Mouse (Mus musculus): ENCODE results near the gene Plppr5. TPM values are rescaled to one million over a fixed set of nuclear protein-coding genes. Genes with fewer than 3 reads are reported as not detected.

Gene Plppr5
- 8.4 and 8.8 TPM in 2 replicates for polyA plus RNA-seq (2015; fragmentation: Nextera tagmentation; extraction: Ambion mirVana)

DNA sequence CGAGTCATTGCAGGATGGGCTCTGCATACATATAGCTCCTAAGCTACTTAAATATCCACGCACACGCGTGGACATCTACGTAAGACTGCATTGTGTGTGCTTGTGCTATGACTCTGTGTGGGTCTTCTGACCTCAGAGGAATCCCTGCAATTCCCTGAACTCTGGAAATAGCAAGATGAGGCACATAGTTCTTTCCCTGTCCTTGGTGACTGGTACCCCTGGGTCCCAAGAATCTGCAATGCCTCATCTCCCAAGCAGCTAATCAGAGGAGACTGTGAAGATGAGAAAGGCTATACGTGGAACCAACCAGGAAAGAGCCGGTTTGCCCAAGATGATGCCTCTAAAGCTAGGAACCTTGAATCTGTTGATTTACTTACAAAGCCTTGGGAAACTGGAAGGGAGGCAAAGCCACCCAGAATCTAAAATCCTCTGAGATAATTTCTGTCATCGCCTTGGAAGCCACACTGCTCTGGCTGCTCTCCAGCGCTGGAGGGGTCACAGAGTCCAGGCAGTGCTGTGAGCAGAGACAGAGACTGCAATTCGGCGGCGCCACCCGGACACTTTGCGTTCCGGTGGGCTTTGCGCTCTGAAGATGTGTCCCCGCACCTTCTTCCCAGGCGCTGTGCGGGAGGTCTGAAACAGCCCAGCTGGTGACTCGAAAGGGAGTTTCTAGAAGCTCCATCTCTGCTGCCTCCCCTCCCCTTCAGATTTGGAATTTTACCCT, at the start of gene Plppr5:
Plppr5 (plus strand) TSS at position 308 of the 724 bp plus-strand sequence.
- Histone ChIP-seq H3K4me2 (ENCODE audit: low read length) (peak within 1 kb of the TSS; percentile 80), H3K36me3 (ENCODE audit: control insufficient read depth, insufficient read depth, low read length) (no peaks in the 10 kb centered on the region), H3K9me3 (ENCODE audit: control insufficient read depth, low read length) (no peaks in the 10 kb centered on the region), H3K4me3 (ENCODE audit: low read length) (peak within 1 kb of the TSS; percentile 80), H3K27ac (ENCODE audit: low read depth, low read length) (peak within 1 kb of the TSS; percentile 89), H3K27me3 (replicated peaks; ENCODE audit: control insufficient read depth, insufficient read depth, low read length) (no peaks in the 10 kb centered on the region), H3K4me1 (ENCODE audit: control insufficient read depth, insufficient read depth, low read depth, low read length) (no peaks in the 10 kb centered on the region; the same call in none of the 2 replicates), H3K9ac (ENCODE audit: low read depth, low read length) (peak within 1 kb of the TSS; percentile 85)
- WGBS = 28% methylated on average over 15 of the region's 20 CpGs
- peak; percentile 77 for ATAC-seq

DNA sequence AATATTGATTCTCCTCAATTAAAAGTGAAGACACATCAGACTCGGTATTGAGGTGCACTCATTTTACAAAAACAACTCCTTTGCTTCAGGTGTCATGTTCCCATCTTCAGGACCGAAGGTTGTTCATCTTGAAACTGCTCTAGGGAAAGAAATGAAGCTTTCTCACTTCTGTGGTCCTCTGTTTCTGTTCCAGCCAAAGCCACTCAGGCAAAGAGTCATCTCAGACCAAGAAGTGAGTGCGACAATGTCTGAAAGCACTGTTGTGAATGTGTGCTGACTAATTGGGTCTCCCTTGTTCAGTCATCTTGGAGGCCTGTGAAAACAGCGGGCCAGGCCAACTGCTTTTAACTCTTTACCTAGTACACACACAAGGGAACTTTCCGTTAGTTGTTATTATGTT, 24.7 kb upstream of the Plppr5 start:
- Histone ChIP-seq H3K4me1 (ENCODE audit: control insufficient read depth, insufficient read depth, low read depth, low read length) (no peaks in the 10 kb centered on the region), H3K4me2 (ENCODE audit: low read length) (no peak overlapping the region), H3K9me3 (ENCODE audit: control insufficient read depth, low read length) (no peaks in the 10 kb centered on the region), H3K9ac (ENCODE audit: low read depth, low read length) (no peak overlapping the region), H3K27ac (ENCODE audit: low read depth, low read length) (no peak overlapping the region), H3K4me3 (ENCODE audit: low read length) (no peak overlapping the region), H3K27me3 (replicated peaks; ENCODE audit: control insufficient read depth, insufficient read depth, low read length) (no peaks in the 10 kb centered on the region), H3K36me3 (ENCODE audit: control insufficient read depth, insufficient read depth, low read length) (no peaks in the 10 kb centered on the region)
- WGBS = 83% methylated on average over 5 of the region's 5 CpGs
- ATAC-seq = no peak

DNA sequence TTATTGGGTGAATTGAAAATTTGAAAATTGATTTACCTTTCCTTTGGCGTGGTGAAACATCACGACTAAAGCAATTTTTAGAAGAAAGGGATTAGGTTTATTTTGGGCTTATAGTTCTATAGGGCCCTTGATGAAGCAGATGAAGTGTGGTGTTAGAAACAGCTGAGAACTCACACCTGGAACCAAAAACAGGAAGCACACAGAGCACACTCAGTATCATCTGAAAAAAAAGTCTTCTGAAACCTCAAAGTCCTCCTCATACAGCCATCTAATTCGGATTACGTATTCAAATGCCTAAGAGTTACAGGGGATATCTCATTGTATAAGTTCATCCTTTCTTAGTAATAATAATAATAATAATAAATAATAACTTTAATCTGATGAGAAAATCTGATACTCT, 24.1 kb upstream of the Plppr5 start:
- WGBS = 96% methylated on average over 4 of the region's 4 CpGs
- Histone ChIP-seq H3K27me3 (replicated peaks; ENCODE audit: control insufficient read depth, insufficient read depth, low read length) (no peaks in the 10 kb centered on the region), H3K4me3 (ENCODE audit: low read length) (no peak overlapping the region), H3K4me1 (ENCODE audit: control insufficient read depth, insufficient read depth, low read depth, low read length) (no peaks in the 10 kb centered on the region), H3K9me3 (ENCODE audit: control insufficient read depth, low read length) (no peaks in the 10 kb centered on the region), H3K4me2 (ENCODE audit: low read length) (no peak overlapping the region), H3K36me3 (ENCODE audit: control insufficient read depth, insufficient read depth, low read length) (no peaks in the 10 kb centered on the region), H3K27ac (ENCODE audit: low read depth, low read length) (no peak overlapping the region), H3K9ac (ENCODE audit: low read depth, low read length) (no peak overlapping the region)
- ATAC-seq = no peak

DNA sequence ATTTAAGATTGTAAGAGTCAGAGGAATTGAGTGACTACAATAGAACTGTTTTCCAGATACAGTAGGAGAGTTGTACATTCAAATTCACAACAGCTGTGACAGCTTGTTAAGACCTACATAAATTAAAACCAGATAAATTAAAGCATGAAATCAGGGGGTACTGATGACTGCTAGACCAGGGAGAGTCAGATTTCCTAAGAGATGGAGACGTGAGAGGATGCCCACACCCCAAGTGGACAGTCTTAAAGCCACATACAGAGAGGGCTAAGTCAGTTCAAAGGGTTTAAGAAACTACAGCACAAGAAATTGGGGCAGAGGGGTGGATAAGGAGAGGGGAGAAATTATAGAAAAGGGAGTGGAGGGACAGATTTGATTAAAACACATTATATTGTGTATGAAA, 17.7 kb upstream of the Plppr5 start:
- WGBS = 38% methylated on average over 1 of the region's 1 CpGs
- H3K9me3 ChIP-seq (ENCODE audit: control insufficient read depth, low read length) = no peaks in the 10 kb centered on the region; the same call in 1 of the 2 replicates
- H3K4me3 ChIP-seq (ENCODE audit: low read length) = no peak overlapping the region
- no peak for ATAC-seq
- no peak overlapping the region for H3K27ac ChIP-seq (ENCODE audit: low read depth, low read length)
- H3K4me1 ChIP-seq (ENCODE audit: control insufficient read depth, insufficient read depth, low read depth, low read length) = no peaks in the 10 kb centered on the region
- H3K9ac ChIP-seq (ENCODE audit: low read depth, low read length) = no peak overlapping the region
- no peaks in the 10 kb centered on the region for H3K36me3 ChIP-seq (ENCODE audit: control insufficient read depth, insufficient read depth, low read length)
- no peak overlapping the region for H3K4me2 ChIP-seq (ENCODE audit: low read length)
- H3K27me3 ChIP-seq (replicated peaks; ENCODE audit: control insufficient read depth, insufficient read depth, low read length) = no peaks in the 10 kb centered on the region

DNA sequence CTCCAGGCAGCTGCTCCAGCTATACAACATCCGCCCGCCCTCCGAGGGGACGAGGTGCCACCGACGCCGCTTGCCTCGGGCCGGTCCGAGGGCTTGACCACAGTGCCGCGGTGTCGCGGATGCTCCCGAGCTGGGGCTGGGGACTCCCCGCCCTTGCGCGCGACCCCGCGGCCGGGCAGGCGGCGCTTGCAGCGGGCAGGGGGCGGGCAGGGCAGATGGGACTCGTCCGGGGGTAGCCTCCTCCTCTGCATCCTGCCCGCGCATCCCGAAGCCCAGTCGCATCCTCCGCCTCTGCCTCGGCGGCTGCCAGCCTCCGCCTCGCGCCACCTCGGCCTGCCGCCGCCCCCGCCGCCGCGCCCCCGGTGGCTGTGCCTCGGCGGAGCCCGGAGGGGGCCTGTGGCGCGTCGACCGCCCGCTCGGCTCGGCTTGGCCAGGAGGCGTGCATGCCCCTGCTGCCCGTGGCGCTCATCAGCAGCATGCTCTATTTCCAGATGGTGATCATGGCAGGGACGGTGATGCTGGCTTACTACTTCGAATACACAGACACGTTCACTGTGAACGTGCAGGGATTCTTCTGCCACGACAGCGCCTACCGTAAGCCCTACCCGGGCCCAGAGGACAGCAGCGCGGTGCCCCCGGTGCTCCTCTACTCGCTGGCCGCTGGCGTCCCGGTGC, 754 bp downstream of the Plppr5 start:
- 0% methylated on average over 47 of the region's 74 CpGs for WGBS
- peak overlapping the region; percentile 89 for H3K27ac ChIP-seq (ENCODE audit: low read depth, low read length)
- no peaks in the 10 kb centered on the region; the same call in none of the 2 replicates for H3K4me1 ChIP-seq (ENCODE audit: control insufficient read depth, insufficient read depth, low read depth, low read length)
- peak overlapping the region; percentile 80 for H3K4me3 ChIP-seq (ENCODE audit: low read length)
- peak overlapping the region; percentile 80 for H3K4me2 ChIP-seq (ENCODE audit: low read length)
- peak overlapping the region; percentile 85 for H3K9ac ChIP-seq (ENCODE audit: low read depth, low read length)
- no peaks in the 10 kb centered on the region for H3K36me3 ChIP-seq (ENCODE audit: control insufficient read depth, insufficient read depth, low read length)
- no peaks in the 10 kb centered on the region for H3K9me3 ChIP-seq (ENCODE audit: control insufficient read depth, low read length)
- no peaks in the 10 kb centered on the region for H3K27me3 ChIP-seq (replicated peaks; ENCODE audit: control insufficient read depth, insufficient read depth, low read length)
- peak; percentile 87 for ATAC-seq

DNA sequence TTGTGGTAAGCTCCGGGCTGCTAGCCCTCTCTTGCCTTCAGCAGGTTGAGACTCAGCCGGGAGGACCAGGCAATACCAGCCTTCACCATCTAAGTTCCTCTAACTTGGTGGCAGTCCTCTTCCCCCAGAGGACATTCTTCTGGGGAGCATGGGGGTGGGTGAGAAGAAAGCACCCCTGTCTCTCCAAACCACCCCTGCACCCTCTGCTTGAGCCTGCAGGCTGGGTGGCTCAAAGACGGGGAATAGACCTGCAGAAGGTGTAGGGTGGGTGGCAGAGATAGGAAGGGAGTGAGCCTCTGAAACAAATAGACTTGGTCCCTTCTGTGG, 1.3 kb downstream of the Plppr5 start:
- Histone ChIP-seq H3K9ac (ENCODE audit: low read depth, low read length) (peak overlapping the region; percentile 85), H3K4me3 (ENCODE audit: low read length) (peak overlapping the region; percentile 80), H3K9me3 (ENCODE audit: control insufficient read depth, low read length) (no peaks in the 10 kb centered on the region), H3K4me1 (ENCODE audit: control insufficient read depth, insufficient read depth, low read depth, low read length) (no peaks in the 10 kb centered on the region; the same call in none of the 2 replicates), H3K36me3 (ENCODE audit: control insufficient read depth, insufficient read depth, low read length) (no peaks in the 10 kb centered on the region), H3K27ac (ENCODE audit: low read depth, low read length) (peak overlapping the region; percentile 89), H3K27me3 (replicated peaks; ENCODE audit: control insufficient read depth, insufficient read depth, low read length) (no peaks in the 10 kb centered on the region), H3K4me2 (ENCODE audit: low read length) (peak overlapping the region; percentile 80)
- 12% methylated on average over 3 of the region's 3 CpGs for WGBS
- peak; percentile 17; the same call in 1 of the 2 replicates for ATAC-seq

DNA sequence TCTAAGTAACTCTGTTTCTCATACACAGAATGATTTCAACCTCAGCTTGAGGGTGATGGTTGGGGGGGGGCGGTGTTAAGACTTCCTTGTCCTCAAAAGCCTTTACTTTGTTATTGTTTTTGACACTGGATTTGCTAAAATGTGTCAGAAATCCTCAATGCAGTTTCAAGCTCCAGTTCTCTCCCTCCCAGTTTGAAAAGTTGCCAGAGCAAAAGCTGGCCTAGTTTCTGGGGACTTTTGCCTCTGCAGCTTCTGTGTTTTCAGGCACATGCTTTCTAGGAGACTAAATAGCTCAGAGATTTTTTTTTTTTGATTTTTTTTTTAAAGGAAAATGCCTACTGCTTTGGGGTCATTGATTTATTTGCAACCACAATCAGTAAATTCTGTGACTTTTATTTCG, 2.7 kb downstream of the Plppr5 start:
- Histone ChIP-seq H3K27ac (ENCODE audit: low read depth, low read length) (no peak overlapping the region), H3K36me3 (ENCODE audit: control insufficient read depth, insufficient read depth, low read length) (no peaks in the 10 kb centered on the region), H3K4me1 (ENCODE audit: control insufficient read depth, insufficient read depth, low read depth, low read length) (no peaks in the 10 kb centered on the region; the same call in none of the 2 replicates), H3K9ac (ENCODE audit: low read depth, low read length) (no peak overlapping the region), H3K4me2 (ENCODE audit: low read length) (peak overlapping the region; percentile 80), H3K4me3 (ENCODE audit: low read length) (no peak overlapping the region), H3K27me3 (replicated peaks; ENCODE audit: control insufficient read depth, insufficient read depth, low read length) (no peaks in the 10 kb centered on the region), H3K9me3 (ENCODE audit: control insufficient read depth, low read length) (no peaks in the 10 kb centered on the region)
- ATAC-seq = no peak
- WGBS = 94% methylated on average over 2 of the region's 2 CpGs

DNA sequence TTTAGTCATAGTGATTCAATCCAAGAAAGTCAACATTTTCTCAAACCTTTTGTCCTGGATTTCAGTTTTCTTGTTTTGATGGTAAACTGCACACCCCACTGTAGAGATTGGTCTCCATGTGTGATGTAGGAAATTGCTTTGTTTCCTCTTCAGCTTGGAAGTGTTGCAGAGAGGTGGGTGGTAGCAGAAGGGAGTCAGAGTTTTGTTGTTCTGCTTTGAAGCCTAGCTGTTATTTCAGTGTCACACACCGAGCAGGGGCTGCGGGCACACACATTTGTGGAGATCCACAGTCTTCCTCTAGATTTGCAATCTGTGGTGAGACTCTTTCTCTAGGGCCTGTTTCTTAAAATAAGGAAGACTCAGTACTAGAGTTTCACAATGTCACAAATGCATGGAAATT, 8.0 kb downstream of the Plppr5 start:
- H3K9me3 ChIP-seq (ENCODE audit: control insufficient read depth, low read length) = no peaks in the 10 kb centered on the region
- WGBS = 94% methylated on average over 2 of the region's 2 CpGs

DNA sequence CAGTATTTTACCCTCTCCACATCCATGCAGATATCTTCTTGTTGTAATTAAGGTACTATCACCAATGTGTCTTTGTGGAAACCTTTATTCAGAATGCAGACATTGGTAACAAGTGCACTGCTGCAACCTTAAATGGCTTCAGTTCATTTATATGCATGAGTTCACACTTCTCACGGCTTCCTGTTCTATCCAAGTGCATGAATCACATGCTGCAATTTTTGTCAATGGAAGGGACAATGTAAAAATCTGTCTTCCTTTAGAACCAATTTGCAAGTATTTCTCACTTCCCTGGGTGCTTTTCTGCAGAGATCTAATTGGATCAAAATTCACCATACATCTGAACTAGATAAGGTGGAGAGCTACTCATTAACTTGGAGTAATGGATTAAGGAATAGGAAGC, 27.8 kb downstream of the Plppr5 start:
- no peak overlapping the region for H3K27ac ChIP-seq (ENCODE audit: low read depth, low read length)
- no peak overlapping the region for H3K4me2 ChIP-seq (ENCODE audit: low read length)
- no peak overlapping the region for H3K4me3 ChIP-seq (ENCODE audit: low read length)
- ATAC-seq = no peak
- no peaks in the 10 kb centered on the region for H3K9me3 ChIP-seq (ENCODE audit: control insufficient read depth, low read length)
- no peaks in the 10 kb centered on the region for H3K4me1 ChIP-seq (ENCODE audit: control insufficient read depth, insufficient read depth, low read depth, low read length)
- H3K36me3 ChIP-seq (ENCODE audit: control insufficient read depth, insufficient read depth, low read length) = no peaks in the 10 kb centered on the region
- no peaks in the 10 kb centered on the region for H3K27me3 ChIP-seq (replicated peaks; ENCODE audit: control insufficient read depth, insufficient read depth, low read length)
- H3K9ac ChIP-seq (ENCODE audit: low read depth, low read length) = no peak overlapping the region
- 28% methylated on average over 1 of the region's 1 CpGs for WGBS

More for the DNA sequence above, 8.0 kb downstream of the Plppr5 start:
- Histone ChIP-seq H3K4me2 (ENCODE audit: low read length) (no peak overlapping the region), H3K4me3 (ENCODE audit: low read length) (no peak overlapping the region), H3K36me3 (ENCODE audit: control insufficient read depth, insufficient read depth, low read length) (no peaks in the 10 kb centered on the region), H3K27me3 (replicated peaks; ENCODE audit: control insufficient read depth, insufficient read depth, low read length) (no peaks in the 10 kb centered on the region), H3K4me1 (ENCODE audit: control insufficient read depth, insufficient read depth, low read depth, low read length) (no peaks in the 10 kb centered on the region), H3K27ac (ENCODE audit: low read depth, low read length) (no peak overlapping the region), H3K9ac (ENCODE audit: low read depth, low read length) (no peak overlapping the region)
- ATAC-seq = no peak
